Mouse (Mus musculus): ENCODE results near the gene Pxdn. TPM values are rescaled to one million over a fixed set of nuclear protein-coding genes. Genes with fewer than 3 reads are reported as not detected.

Pxdn gene
- total RNA-seq, 1 experiment = 53.7 TPM

- no peaks in the 10 kb centered on the region for H3K36me3 ChIP-seq (ENCODE audit: control insufficient read depth, insufficient read depth, low read length, poor library complexity, severe bottlenecking)
- no peaks in the 10 kb centered on the region for H3K9me3 ChIP-seq (ENCODE audit: control insufficient read depth, insufficient read depth, low read depth, low read length)
- no peaks in the 10 kb centered on the region for H3K4me1 ChIP-seq (ENCODE audit: control insufficient read depth in 2 of 2, insufficient read depth in 2 of 2, low read length in 2 of 2, poor library complexity in 1 of 2)
- no peak for DNase-seq (ENCODE audit: low read depth, low spot score)
- in situ Hi-C loops (cut with MboI; ENCODE audit: low sequenced_read_pairs in 2 of 2, unreplicated experiment in 2 of 2) = no loop called here
- H3K9ac ChIP-seq (ENCODE audit: insufficient read depth, low read depth, low read length, poor library complexity, severe bottlenecking) = no peak overlapping the region
- no peak for TF ChIP-seq HCFC1 (IDR thresholded peaks at IDR 0.05; ENCODE audit: borderline replicate concordance, insufficient read depth, low read length)
- TF ChIP-seq ZC3H11A (IDR thresholded peaks at IDR 0.05; ENCODE audit: borderline replicate concordance, low read depth, low read length) = no peak
- TF ChIP-seq ZNF384 (IDR thresholded peaks at IDR 0.05; ENCODE audit: low read depth, low read length) = no peak
- no peak for TF ChIP-seq MAFK (IDR thresholded peaks at IDR 0.05; ENCODE audit: insufficient read depth, low read depth, low read length)
- no peak for TF ChIP-seq CHD2 (IDR thresholded peaks at IDR 0.05; ENCODE audit: low read depth, low read length)
- H3K27ac ChIP-seq (ENCODE audit: insufficient read depth, low read depth, low read length, poor library complexity, severe bottlenecking) = no peak overlapping the region
- no peak overlapping the region for H3K4me3 ChIP-seq (ENCODE audit: insufficient read depth in 1 of 2, low read depth in 1 of 2, low read length in 2 of 2, poor library complexity in 1 of 2, severe bottlenecking in 1 of 2)
These were observed 14.7 kb downstream of the Pxdn start for GRCm38 (mm10) chr12:29952102-29952501.

- TF ChIP-seq ZNF384 (IDR thresholded peaks at IDR 0.05; ENCODE audit: low read depth, low read length) (no peak), HCFC1 (IDR thresholded peaks at IDR 0.05; ENCODE audit: borderline replicate concordance, insufficient read depth, low read length) (no peak), MAFK (IDR thresholded peaks at IDR 0.05; ENCODE audit: insufficient read depth, low read depth, low read length) (no peak), CHD2 (IDR thresholded peaks at IDR 0.05; ENCODE audit: low read depth, low read length) (no peak), ZC3H11A (IDR thresholded peaks at IDR 0.05; ENCODE audit: borderline replicate concordance, low read depth, low read length) (no peak)
- Histone ChIP-seq H3K9ac (ENCODE audit: insufficient read depth, low read depth, low read length, poor library complexity, severe bottlenecking) (no peak overlapping the region), H3K4me1 (ENCODE audit: control insufficient read depth in 2 of 2, insufficient read depth in 2 of 2, low read length in 2 of 2, poor library complexity in 1 of 2) (no peaks in the 10 kb centered on the region), H3K27ac (ENCODE audit: insufficient read depth, low read depth, low read length, poor library complexity, severe bottlenecking) (no peak overlapping the region), H3K36me3 (ENCODE audit: control insufficient read depth, insufficient read depth, low read length, poor library complexity, severe bottlenecking) (no peaks in the 10 kb centered on the region), H3K4me3 (ENCODE audit: insufficient read depth in 1 of 2, low read depth in 1 of 2, low read length in 2 of 2, poor library complexity in 1 of 2, severe bottlenecking in 1 of 2) (no peak overlapping the region), H3K9me3 (ENCODE audit: control insufficient read depth, insufficient read depth, low read depth, low read length) (no peaks in the 10 kb centered on the region)
- no peak for DNase-seq (ENCODE audit: low read depth, low spot score)
- in situ Hi-C loops (cut with MboI; ENCODE audit: low sequenced_read_pairs in 2 of 2, unreplicated experiment in 2 of 2) = no loop called here
These were observed 16.6 kb downstream of the Pxdn start for GRCm38 (mm10) chr12:29953999-29954398.

- no peak overlapping the region for H3K9ac ChIP-seq (ENCODE audit: insufficient read depth, low read depth, low read length, poor library complexity, severe bottlenecking)
These were observed 17.1 kb downstream of the Pxdn start for GRCm38 (mm10) chr12:29954464-29954863.

GRCm38 (mm10) chr12:29956969-29957368, 19.6 kb downstream of the Pxdn start:
- TF ChIP-seq HCFC1 (IDR thresholded peaks at IDR 0.05; ENCODE audit: borderline replicate concordance, insufficient read depth, low read length) (no peak), CHD2 (IDR thresholded peaks at IDR 0.05; ENCODE audit: low read depth, low read length) (no peak)
- in situ Hi-C loops (cut with MboI; ENCODE audit: low sequenced_read_pairs in 2 of 2, unreplicated experiment in 2 of 2) = no loop called here
- DNase-seq (ENCODE audit: low read depth, low spot score) = no peak
- Histone ChIP-seq H3K9me3 (ENCODE audit: control insufficient read depth, insufficient read depth, low read depth, low read length) (no peaks in the 10 kb centered on the region), H3K36me3 (ENCODE audit: control insufficient read depth, insufficient read depth, low read length, poor library complexity, severe bottlenecking) (no peaks in the 10 kb centered on the region), H3K27ac (ENCODE audit: insufficient read depth, low read depth, low read length, poor library complexity, severe bottlenecking) (no peak overlapping the region), H3K4me3 (ENCODE audit: insufficient read depth in 1 of 2, low read depth in 1 of 2, low read length in 2 of 2, poor library complexity in 1 of 2, severe bottlenecking in 1 of 2) (no peak overlapping the region), H3K4me1 (ENCODE audit: control insufficient read depth in 2 of 2, insufficient read depth in 2 of 2, low read length in 2 of 2, poor library complexity in 1 of 2) (no peaks in the 10 kb centered on the region), H3K9ac (ENCODE audit: insufficient read depth, low read depth, low read length, poor library complexity, severe bottlenecking) (no peak overlapping the region)

More at GRCm38 (mm10) chr12:29954464-29954863, 17.1 kb downstream of the Pxdn start:
- no peak for DNase-seq (ENCODE audit: low read depth, low spot score)
- Histone ChIP-seq H3K36me3 (ENCODE audit: control insufficient read depth, insufficient read depth, low read length, poor library complexity, severe bottlenecking) (no peaks in the 10 kb centered on the region), H3K4me1 (ENCODE audit: control insufficient read depth in 2 of 2, insufficient read depth in 2 of 2, low read length in 2 of 2, poor library complexity in 1 of 2) (no peaks in the 10 kb centered on the region), H3K27ac (ENCODE audit: insufficient read depth, low read depth, low read length, poor library complexity, severe bottlenecking) (no peak overlapping the region), H3K9me3 (ENCODE audit: control insufficient read depth, insufficient read depth, low read depth, low read length) (no peaks in the 10 kb centered on the region), H3K4me3 (ENCODE audit: insufficient read depth in 1 of 2, low read depth in 1 of 2, low read length in 2 of 2, poor library complexity in 1 of 2, severe bottlenecking in 1 of 2) (no peak overlapping the region)
- TF ChIP-seq MAFK (IDR thresholded peaks at IDR 0.05; ENCODE audit: insufficient read depth, low read depth, low read length) (no peak), HCFC1 (IDR thresholded peaks at IDR 0.05; ENCODE audit: borderline replicate concordance, insufficient read depth, low read length) (no peak), ZC3H11A (IDR thresholded peaks at IDR 0.05; ENCODE audit: borderline replicate concordance, low read depth, low read length) (no peak), ZNF384 (IDR thresholded peaks at IDR 0.05; ENCODE audit: low read depth, low read length) (no peak), CHD2 (IDR thresholded peaks at IDR 0.05; ENCODE audit: low read depth, low read length) (no peak)
- in situ Hi-C loops (cut with MboI; ENCODE audit: low sequenced_read_pairs in 2 of 2, unreplicated experiment in 2 of 2) = no loop called here

- Histone ChIP-seq H3K9ac (ENCODE audit: insufficient read depth, low read depth, low read length, poor library complexity, severe bottlenecking) (no peak overlapping the region), H3K36me3 (ENCODE audit: control insufficient read depth, insufficient read depth, low read length, poor library complexity, severe bottlenecking) (no peaks in the 10 kb centered on the region), H3K4me3 (ENCODE audit: insufficient read depth in 1 of 2, low read depth in 1 of 2, low read length in 2 of 2, poor library complexity in 1 of 2, severe bottlenecking in 1 of 2) (no peak overlapping the region), H3K9me3 (ENCODE audit: control insufficient read depth, insufficient read depth, low read depth, low read length) (no peaks in the 10 kb centered on the region), H3K27ac (ENCODE audit: insufficient read depth, low read depth, low read length, poor library complexity, severe bottlenecking) (no peak overlapping the region), H3K4me1 (ENCODE audit: control insufficient read depth in 2 of 2, insufficient read depth in 2 of 2, low read length in 2 of 2, poor library complexity in 1 of 2) (no peaks in the 10 kb centered on the region)
- TF ChIP-seq ZNF384 (IDR thresholded peaks at IDR 0.05; ENCODE audit: low read depth, low read length) (no peak), CHD2 (IDR thresholded peaks at IDR 0.05; ENCODE audit: low read depth, low read length) (no peak), MAFK (IDR thresholded peaks at IDR 0.05; ENCODE audit: insufficient read depth, low read depth, low read length) (no peak), ZC3H11A (IDR thresholded peaks at IDR 0.05; ENCODE audit: borderline replicate concordance, low read depth, low read length) (no peak), HCFC1 (IDR thresholded peaks at IDR 0.05; ENCODE audit: borderline replicate concordance, insufficient read depth, low read length) (no peak)
- DNase-seq (ENCODE audit: low read depth, low spot score) = no peak
- in situ Hi-C loops (cut with MboI; ENCODE audit: low sequenced_read_pairs in 2 of 2, unreplicated experiment in 2 of 2) = no loop called here
These were observed 21.2 kb downstream of the Pxdn start for GRCm38 (mm10) chr12:29958637-29959036.

Measured in ES-E14 (cell line).